ENCODE assay signal across 31 mouse cellular contexts in the genomic region with DNA sequence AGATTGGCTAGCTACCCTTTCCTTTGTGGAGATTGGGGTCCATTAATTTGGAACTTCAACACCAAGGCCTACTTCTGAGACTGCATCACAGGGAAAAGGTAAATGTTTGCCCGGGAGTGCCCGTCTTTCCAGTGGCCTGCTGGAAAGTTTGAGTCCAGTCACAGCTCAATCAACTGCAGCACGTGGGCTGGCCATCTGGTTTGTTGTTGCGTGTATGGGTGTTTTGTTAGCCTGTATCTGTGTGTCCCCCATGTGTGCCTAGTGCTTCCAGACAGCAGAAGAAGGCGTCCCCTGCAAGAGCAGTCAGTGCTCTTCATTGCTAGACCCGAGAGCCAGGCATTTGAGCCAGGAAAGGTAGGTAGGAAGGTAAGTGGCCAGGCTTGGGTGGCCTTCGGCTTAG.
DNase-seq lines count a peak whose midpoint lies in the region; ATAC-seq lines count a peak whose summit lies in the region.
"Had no signal": no experiment of that assay in that cellular context is flagged by ENCODE, and none has a peak within 500 bp of the region (broad histone marks: within the 10 kb centered on the region; RNA-seq: fewer than 3 reads in every experiment).

No protein-coding gene starts in this region.

- no peak overlapping the region for H3K9ac ChIP-seq in midbrain, embryonic 16.5 days (ENCODE audit: low read depth, low read length)
- H3K9ac ChIP-seq: embryonic facial prominence, embryonic 15.5 days; forebrain, embryonic 12.5 days; forebrain, postnatal 0 days; hindbrain, embryonic 13.5 days; liver, embryonic 14.5 days; midbrain, embryonic 13.5 days; stomach, embryonic 15.5 days had no signal

- no peaks in the 10 kb centered on the region for H3K27me3 ChIP-seq in midbrain, embryonic 16.5 days (ENCODE audit: control insufficient read depth, insufficient read depth, low read depth, low read length)
- H3K27me3 ChIP-seq: embryonic facial prominence, embryonic 15.5 days; forebrain, embryonic 12.5 days; hindbrain, embryonic 13.5 days; midbrain, embryonic 13.5 days; Patski; stomach, embryonic 15.5 days had no signal

- no peak overlapping the region for H3K4me2 ChIP-seq in midbrain, embryonic 16.5 days (ENCODE audit: low read length)
- H3K4me2 ChIP-seq: embryonic facial prominence, embryonic 15.5 days; forebrain, embryonic 12.5 days; heart, embryonic 11.5 days; hindbrain, embryonic 13.5 days; midbrain, embryonic 13.5 days; stomach, embryonic 15.5 days had no signal

- H3K4me1 ChIP-seq in midbrain, embryonic 16.5 days (ENCODE audit: control insufficient read depth, insufficient read depth, low read length), result peaks cover 4% of the 10 kb centered on the region
- H3K4me1 ChIP-seq: stomach, embryonic 15.5 days had no signal

- H3K36me3 ChIP-seq in midbrain, embryonic 16.5 days (ENCODE audit: control insufficient read depth, insufficient read depth, low read length), result no peaks in the 10 kb centered on the region
- H3K36me3 ChIP-seq: embryonic facial prominence, embryonic 10.5 days; embryonic facial prominence, embryonic 15.5 days; forebrain, embryonic 12.5 days; hindbrain, embryonic 13.5 days; midbrain, embryonic 13.5 days; stomach, embryonic 15.5 days had no signal

- H3K9me3 ChIP-seq in midbrain, embryonic 16.5 days (replicated peaks; ENCODE audit: control insufficient read depth, low read length, poor library complexity, severe bottlenecking), result no peaks in the 10 kb centered on the region
- H3K9me3 ChIP-seq: embryonic facial prominence, embryonic 10.5 days; embryonic facial prominence, embryonic 15.5 days; forebrain, embryonic 12.5 days; hindbrain, embryonic 13.5 days; midbrain, embryonic 13.5 days; stomach, embryonic 15.5 days had no signal

- DNase-seq in frontal cortex, postnatal 36 days (ENCODE audit: low spot score in 2 of 2), result peak; percentile 39 to 66
- peak; percentile 43 to 73 for DNase-seq in left cerebral cortex, adult 18-20 months (ENCODE audit: low spot score in 2 of 2)
- no peak for DNase-seq in left cerebral cortex, postnatal 4 days
- peak; percentile 39 for DNase-seq in brain, adult 2 months (ENCODE audit: low read depth, low spot score)
- peak; percentile 37 to 66 for DNase-seq in right cerebral cortex, postnatal 10 days (ENCODE audit: low spot score in 2 of 2)
- DNase-seq: adrenal gland, postnatal 10 days; cerebellum, adult 11 months; cerebellum, adult 9-10 months; forebrain, postnatal 0 days; gastrocnemius, adult 2 months; gastrocnemius, postnatal 36 days; heart, adult 18-20 months; heart, postnatal 36 days; kidney, postnatal 14 days; liver; lung, adult 2 months; lung, postnatal 10 days had no signal

- H3K27ac ChIP-seq in midbrain, embryonic 16.5 days (ENCODE audit: low read length), result no peak overlapping the region
- H3K27ac ChIP-seq: embryonic facial prominence, embryonic 10.5 days; embryonic facial prominence, embryonic 15.5 days; forebrain, embryonic 12.5 days; gastrocnemius, adult 2 months; hindbrain, embryonic 13.5 days; layer of hippocampus, adult 2 months; liver, embryonic 14.5 days; macrophage; midbrain, embryonic 13.5 days; stomach, embryonic 15.5 days had no signal

- intact Hi-C loops in left cerebral cortex, postnatal 4 days (cut with DNase I), result no loop called here

- WGBS in midbrain, embryonic 16.5 days, result 93% methylated on average over 7 of the region's 7 CpGs

- no peak for ATAC-seq in frontal cortex, adult (ENCODE audit: low TSS enrichment)
- ATAC-seq in midbrain, embryonic 16.5 days, result no peak
- ATAC-seq: forebrain, postnatal 0 days; intestine, postnatal 0 days; midbrain, embryonic 13.5 days had no signal

- no peak overlapping the region for H3K4me3 ChIP-seq in midbrain, embryonic 16.5 days (ENCODE audit: low read depth, low read length)
- H3K4me3 ChIP-seq: embryonic facial prominence, embryonic 10.5 days; embryonic facial prominence, embryonic 15.5 days; forebrain, embryonic 12.5 days; gastrocnemius, adult 2 months; hindbrain, embryonic 13.5 days; layer of hippocampus, adult 2 months; midbrain, embryonic 13.5 days; stomach, embryonic 15.5 days had no signal
